Mouse (Mus musculus): ENCODE results near the gene Card19. TPM values are rescaled to one million over a fixed set of nuclear protein-coding genes. Genes with fewer than 3 reads are reported as not detected.

Gene Card19
- total and polyA plus RNA-seq, 3 experiments = 138 to 234 (median 184) TPM

GRCm38 (mm10) chr13:49191673-49192035, 24.2 kb downstream of the Card19 start:
- 86% methylated on average over 5 of the region's 5 CpGs for WGBS

GRCm38 (mm10) chr13:49190876-49191672, 24.8 kb downstream of the Card19 start:
- peaks cover 26% of the 10 kb centered on the region for H3K4me1 ChIP-seq (ENCODE audit: control insufficient read depth, insufficient read depth, low read length)
- no peak overlapping the region for H3K4me3 ChIP-seq
- intact Hi-C loops (cut with DNase I) = loop anchor here (2.0 kb wide), 1 partner anchor 20 kb away; no protein-coding TSS in a partner anchor
- 71% methylated on average over 7 of the region's 7 CpGs for WGBS
- no peak for DNase-seq
- H3K79me2 ChIP-seq (replicated peaks; ENCODE audit: control insufficient read depth, insufficient read depth, low read length) = no peaks in the 10 kb centered on the region
- H3K27me3 ChIP-seq (ENCODE audit: control insufficient read depth, insufficient read depth, low read length) = no peaks in the 10 kb centered on the region
- TF ChIP-seq EP300 (IDR thresholded peaks at IDR 0.05; ENCODE audit: insufficient read depth, low read depth, low read length) (no peak), POLR2A (IDR thresholded peaks at IDR 0.05; ENCODE audit: insufficient read depth, low read depth, low read length) (no peak), CTCF (IDR thresholded peaks at IDR 0.05) (no peak)
- H3K36me3 ChIP-seq (ENCODE audit: control insufficient read depth, insufficient read depth, low read length) = no peaks in the 10 kb centered on the region
- H3K9ac ChIP-seq (ENCODE audit: low read depth, low read length) = no peak overlapping the region
- peak overlapping the region; percentile 99 for H3K27ac ChIP-seq

More at GRCm38 (mm10) chr13:49191673-49192035, 24.2 kb downstream of the Card19 start:
- H3K27me3 ChIP-seq (ENCODE audit: control insufficient read depth, insufficient read depth, low read length) = no peaks in the 10 kb centered on the region
- H3K4me1 ChIP-seq (ENCODE audit: control insufficient read depth, insufficient read depth, low read length) = peaks cover 24% of the 10 kb centered on the region
- TF ChIP-seq POLR2A (IDR thresholded peaks at IDR 0.05; ENCODE audit: insufficient read depth, low read depth, low read length) (no peak), EP300 (IDR thresholded peaks at IDR 0.05; ENCODE audit: insufficient read depth, low read depth, low read length) (no peak), CTCF (IDR thresholded peaks at IDR 0.05) (no peak)
- H3K4me3 ChIP-seq = no peak overlapping the region
- H3K79me2 ChIP-seq (replicated peaks; ENCODE audit: control insufficient read depth, insufficient read depth, low read length) = no peaks in the 10 kb centered on the region
- DNase-seq = no peak
- H3K27ac ChIP-seq = no peak overlapping the region
- intact Hi-C loops (cut with DNase I) = loop anchor here (2.0 kb wide), 1 partner anchor 19 kb away; no protein-coding TSS in a partner anchor
- no peak overlapping the region for H3K9ac ChIP-seq (ENCODE audit: low read depth, low read length)
- peaks cover 2% of the 10 kb centered on the region; the same call in 1 of the 2 replicates for H3K36me3 ChIP-seq (ENCODE audit: control insufficient read depth, insufficient read depth, low read length)

- H3K79me2 ChIP-seq (replicated peaks; ENCODE audit: control insufficient read depth, insufficient read depth, low read length) = no peaks in the 10 kb centered on the region
- DNase-seq = peak; percentile 71 to 81
- H3K9ac ChIP-seq (ENCODE audit: low read depth, low read length) = peak overlapping the region; percentile 23
- peaks cover 26% of the 10 kb centered on the region for H3K4me1 ChIP-seq (ENCODE audit: control insufficient read depth, insufficient read depth, low read length)
- H3K36me3 ChIP-seq (ENCODE audit: control insufficient read depth, insufficient read depth, low read length) = no peaks in the 10 kb centered on the region
- no peak overlapping the region for H3K4me3 ChIP-seq
- H3K27me3 ChIP-seq (ENCODE audit: control insufficient read depth, insufficient read depth, low read length) = no peaks in the 10 kb centered on the region
- H3K27ac ChIP-seq = peak overlapping the region; percentile 99
- TF ChIP-seq CTCF (IDR thresholded peaks at IDR 0.05) = 0 out of 2 replicates have a peak, but pooled peaks have one; percentile 3
- 0 out of 2 replicates have a peak, but pooled peaks have one; percentile 42 for TF ChIP-seq EP300 (IDR thresholded peaks at IDR 0.05; ENCODE audit: insufficient read depth, low read depth, low read length)
- TF ChIP-seq POLR2A (IDR thresholded peaks at IDR 0.05; ENCODE audit: insufficient read depth, low read depth, low read length) = no peak
- intact Hi-C loops (cut with DNase I) = loop anchor here (2.0 kb wide), 1 partner anchor 21 kb away; no protein-coding TSS in a partner anchor
- 24% methylated on average over 12 of the region's 12 CpGs for WGBS
Measured at GRCm38 (mm10) chr13:49189970-49190870, 25.6 kb downstream of the Card19 start.

GRCm38 (mm10) chr13:49188966-49189360, 26.9 kb downstream of the Card19 start:
- H3K79me2 ChIP-seq (replicated peaks; ENCODE audit: control insufficient read depth, insufficient read depth, low read length) = no peaks in the 10 kb centered on the region
- H3K4me1 ChIP-seq (ENCODE audit: control insufficient read depth, insufficient read depth, low read length) = peaks cover 26% of the 10 kb centered on the region
- 67% methylated on average over 2 of the region's 2 CpGs for WGBS
- H3K27ac ChIP-seq = peak overlapping the region; percentile 99
- DNase-seq = no peak
- peak overlapping the region; percentile 83; the same call in 1 of the 2 replicates for H3K9ac ChIP-seq (ENCODE audit: low read depth, low read length)
- TF ChIP-seq CTCF (IDR thresholded peaks at IDR 0.05) (no peak), EP300 (IDR thresholded peaks at IDR 0.05; ENCODE audit: insufficient read depth, low read depth, low read length) (no peak), POLR2A (IDR thresholded peaks at IDR 0.05; ENCODE audit: insufficient read depth, low read depth, low read length) (no peak)
- H3K4me3 ChIP-seq = no peak overlapping the region
- no peaks in the 10 kb centered on the region for H3K36me3 ChIP-seq (ENCODE audit: control insufficient read depth, insufficient read depth, low read length)
- no peaks in the 10 kb centered on the region for H3K27me3 ChIP-seq (ENCODE audit: control insufficient read depth, insufficient read depth, low read length)
- intact Hi-C loops (cut with DNase I) = no loop called here

GRCm38 (mm10) chr13:49188219-49188965, 27.4 kb downstream of the Card19 start:
- no peaks in the 10 kb centered on the region for H3K27me3 ChIP-seq (ENCODE audit: control insufficient read depth, insufficient read depth, low read length)
- no peaks in the 10 kb centered on the region for H3K79me2 ChIP-seq (replicated peaks; ENCODE audit: control insufficient read depth, insufficient read depth, low read length)
- no peak for DNase-seq
- peak overlapping the region; percentile 83 for H3K9ac ChIP-seq (ENCODE audit: low read depth, low read length)
- TF ChIP-seq POLR2A (IDR thresholded peaks at IDR 0.05; ENCODE audit: insufficient read depth, low read depth, low read length) (no peak), CTCF (IDR thresholded peaks at IDR 0.05) (no peak), EP300 (IDR thresholded peaks at IDR 0.05; ENCODE audit: insufficient read depth, low read depth, low read length) (no peak)
- H3K4me1 ChIP-seq (ENCODE audit: control insufficient read depth, insufficient read depth, low read length) = peaks cover 26% of the 10 kb centered on the region
- WGBS = 19% methylated on average over 15 of the region's 15 CpGs
- intact Hi-C loops (cut with DNase I) = no loop called here
- H3K36me3 ChIP-seq (ENCODE audit: control insufficient read depth, insufficient read depth, low read length) = no peaks in the 10 kb centered on the region
- H3K4me3 ChIP-seq = peak overlapping the region; percentile 78
- H3K27ac ChIP-seq = peak overlapping the region; percentile 99

Measured in heart, adult 2 months (tissue).